Mouse (Mus musculus) spleen, adult 10 weeks (tissue): ENCODE data around the gene Rac3. TPM values are rescaled to one million over a fixed set of nuclear protein-coding genes. Genes with fewer than 3 reads are reported as not detected.

Experiments
- polyA plus RNA-seq: library from polyadenylated mRNA; stranded (reverse); fragments of 350-450 nt; fragmentation: Illumina TruSeq; extraction: RNeasy Lipid Tissue Mini Kit (QIAGEN cat#74804); gene quantifications from one replicate; pipeline ENCODE4 v1.2.3, GENCODE M21; 2015; ENCODE audit warnings: low replicate concordance; ENCODE audit not compliant: insufficient read depth

The Rac3 gene
- polyA plus RNA-seq: 1.2 TPM

GRCm38 (mm10) chr11:120721124-120722066, at the start of gene Rac3:
Gene Rac3, plus strand, starts transcription at chr11:120721470.

GRCm38 (mm10) chr11:120672687-120673593, 48.3 kb upstream of the Rac3 start, which contains the start of gene Aspscr1:
Gene Aspscr1, plus strand, starts transcription at chr11:120672973.

DNA sequence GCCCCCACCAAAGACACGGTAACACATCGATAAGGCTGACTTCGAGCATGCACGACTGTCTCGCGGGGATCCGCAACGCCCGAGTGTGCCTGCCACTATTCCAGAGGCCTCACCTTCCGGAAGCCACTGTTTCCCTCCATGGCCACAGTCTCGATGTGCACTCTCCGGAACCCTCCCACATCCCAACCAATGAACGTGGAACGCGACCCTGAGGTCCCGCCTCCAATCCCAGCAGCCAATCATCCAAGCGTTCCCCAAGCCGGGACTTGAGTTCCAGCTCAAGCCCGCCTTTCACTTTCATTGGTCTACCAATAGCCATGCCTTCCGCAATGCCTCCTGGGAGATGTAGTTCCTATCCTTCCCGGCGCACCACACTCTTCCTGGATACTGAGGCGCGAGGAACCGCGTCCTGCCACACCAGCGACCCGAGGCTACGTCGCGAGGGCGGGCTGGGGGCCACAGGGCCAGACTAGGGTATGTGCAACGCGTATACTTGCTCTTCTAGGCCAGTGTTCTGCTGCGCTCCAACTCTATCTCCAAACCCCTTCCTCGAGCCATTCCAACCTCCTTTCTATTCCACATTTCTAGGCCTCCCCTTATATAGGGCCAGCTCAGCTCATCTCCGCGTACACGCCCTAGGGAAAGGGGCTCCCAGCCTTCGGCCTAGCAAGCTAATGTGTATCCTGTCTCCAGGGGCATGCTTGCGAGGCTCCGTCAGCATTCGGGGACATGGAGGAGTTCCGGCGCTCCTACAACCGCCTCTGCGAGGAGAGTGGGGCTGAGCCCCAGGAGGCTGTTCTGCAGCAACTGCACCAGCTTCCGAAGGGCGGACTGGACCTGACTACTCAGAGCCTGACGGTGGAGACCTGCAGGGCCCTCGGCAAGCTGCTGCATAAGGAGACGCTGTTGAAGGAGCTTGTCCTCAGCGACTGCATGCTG, 7.4 kb upstream of the Rac3 start, which contains the start of the genes Cenpx and Lrrc45:
Gene Cenpx (minus strand): TSS at position 159 of the 939 bp plus-strand sequence.
Gene Lrrc45 (plus strand): TSS at position 346 of the 939 bp plus-strand sequence.

GRCm38 (mm10) chr11:120727169-120727527, 5.9 kb downstream of the Rac3 start, which contains the start of gene Dcxr:
Gene Dcxr, minus strand, starts transcription at chr11:120727281.

DNA sequence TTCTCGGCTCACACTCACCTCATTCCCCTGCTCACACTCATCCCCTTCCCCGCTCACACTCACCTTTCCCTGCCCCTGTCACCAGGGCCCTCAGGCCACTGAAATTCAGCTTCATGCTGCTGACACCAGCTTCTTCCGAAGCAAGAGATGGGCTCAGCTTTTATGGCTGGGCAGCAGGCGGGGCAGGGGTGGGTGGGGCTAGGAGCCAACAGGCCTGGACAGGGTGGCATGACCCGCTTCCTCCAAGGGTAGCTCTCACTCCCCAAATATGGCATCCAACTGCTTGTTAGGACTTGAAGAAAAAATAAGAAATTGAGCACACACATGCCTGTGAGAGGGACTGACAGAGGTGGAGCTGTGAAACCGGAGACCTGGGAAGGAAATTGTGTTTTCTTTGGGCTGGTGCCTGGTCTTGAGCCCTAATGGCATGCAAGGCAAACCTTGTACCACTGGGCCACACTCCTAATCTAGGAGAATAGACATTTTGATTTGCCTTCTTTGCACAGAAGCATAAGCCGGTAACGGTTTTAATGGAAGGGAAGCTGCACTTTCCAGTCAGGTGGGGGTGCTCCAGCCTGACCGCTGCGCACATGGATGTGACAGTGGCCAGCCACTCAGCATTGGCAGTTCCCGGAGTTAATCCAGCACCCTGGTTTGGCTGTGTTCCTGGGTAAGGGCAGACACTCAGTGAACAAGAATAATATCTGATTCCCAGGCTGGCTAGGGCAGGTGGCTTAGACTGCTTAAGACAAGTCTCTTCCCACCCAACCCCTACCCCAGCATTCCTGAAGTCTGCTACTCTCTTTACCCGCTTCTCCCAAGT, 10.8 kb downstream of the Rac3 start, which contains the start of gene Cbr2:
Gene Cbr2 (minus strand): TSS at position 257 of the 823 bp plus-strand sequence.

GRCm38 (mm10) chr11:120762672-120763041, 41.4 kb downstream of the Rac3 start, which contains the start of gene Hmga1b:
Gene Hmga1b, plus strand, starts transcription at chr11:120762794.

Other genes starting within 250 kb of the Rac3 start
- 16.3 TPM for gene Mrpl12, start 236.9 kb upstream of the Rac3 start, polyA plus RNA-seq
- 4.4 TPM for gene Slc25a10, start 229.6 kb upstream of the Rac3 start, polyA plus RNA-seq
- not detected for gene Gcgr, start 190.8 kb upstream of the Rac3 start, polyA plus RNA-seq
- 25.6 TPM for gene Mcrip1, start 171.7 kb upstream of the Rac3 start, polyA plus RNA-seq
- not detected for gene Ppp1r27, start 170.3 kb upstream of the Rac3 start, polyA plus RNA-seq
- gene P4hb, start 148.2 kb upstream of the Rac3 start, polyA plus RNA-seq: 169 TPM
- 169 TPM for gene Arhgdia, start 139.8 kb upstream of the Rac3 start, polyA plus RNA-seq
- gene Alyref, start 123.1 kb upstream of the Rac3 start, polyA plus RNA-seq: 65.0 TPM
- gene Anapc11, start 123.0 kb upstream of the Rac3 start, polyA plus RNA-seq: 30.2 TPM
- not detected for gene Npb, start 113.0 kb upstream of the Rac3 start, polyA plus RNA-seq
- 42.1 TPM for gene Pcyt2, start 103.5 kb upstream of the Rac3 start, polyA plus RNA-seq
- gene Sirt7, start 96.2 kb upstream of the Rac3 start, polyA plus RNA-seq: 70.1 TPM
- 22.5 TPM for gene Mafg, start 87.9 kb upstream of the Rac3 start, polyA plus RNA-seq
- gene Pycr1, start 77.7 kb upstream of the Rac3 start, polyA plus RNA-seq: 1.8 TPM
- gene Myadml2, start 73.3 kb upstream of the Rac3 start, polyA plus RNA-seq: 0.73 TPM
- gene Notum, start 60.3 kb upstream of the Rac3 start, polyA plus RNA-seq: not detected
- 22.3 TPM for gene Aspscr1, start 48.5 kb upstream of the Rac3 start, polyA plus RNA-seq
- 28.0 TPM for gene Cenpx, start 7.7 kb upstream of the Rac3 start, polyA plus RNA-seq
- gene Lrrc45, start 7.5 kb upstream of the Rac3 start, polyA plus RNA-seq: 10.3 TPM
- 7.8 TPM for gene Dcxr, start 5.8 kb downstream of the Rac3 start, polyA plus RNA-seq
- 1.7 TPM for gene Cbr2, start 10.6 kb downstream of the Rac3 start, polyA plus RNA-seq
- 0.40 TPM for gene Hmga1b, start 41.3 kb downstream of the Rac3 start, polyA plus RNA-seq
- gene Rfng, start 62.7 kb downstream of the Rac3 start, polyA plus RNA-seq: 9.5 TPM
- 50.2 TPM for gene Gps1, start 62.8 kb downstream of the Rac3 start, polyA plus RNA-seq
- 29.3 TPM for gene Dus1l, start 74.9 kb downstream of the Rac3 start, polyA plus RNA-seq
- 6.7 TPM for gene Fasn, start 103.1 kb downstream of the Rac3 start, polyA plus RNA-seq
- gene Ccdc57, start 211.4 kb downstream of the Rac3 start, polyA plus RNA-seq: 0.43 TPM
- 2.0 TPM for gene Slc16a3, start 227.0 kb downstream of the Rac3 start, polyA plus RNA-seq